Mouse (Mus musculus): Measurements from ENCODE around the gene 4930595D18Rik.

- TF ChIP-seq ZNF384 (IDR thresholded peaks at IDR 0.05; ENCODE audit: low read depth, low read length) (no peak), TCF12 (IDR thresholded peaks at IDR 0.05; ENCODE audit: low read depth, low read length) (no peak), POLR2AphosphoS5 (IDR thresholded peaks at IDR 0.05; ENCODE audit: borderline replicate concordance, low read depth, low read length) (no peak)
These were observed 28.5 kb downstream of the 4930595D18Rik start for GRCm38 (mm10) chr12:111155756-111156155.

Data from MEL (cell line).